Mouse (Mus musculus) heart, postnatal 0 days (tissue): Measurements from ENCODE around the gene Caml. TPM values are rescaled to one million over a fixed set of nuclear protein-coding genes. Genes with fewer than 3 reads are reported as not detected.
"Not testable (repeated sequence)": the region's sequence is repeated elsewhere in the genome, so short reads cannot be mapped to it uniquely, and the experiment has no call there.

Source experiments
- ATAC-seq: fragments of 200-750 bp; cut with Nextera tagmentation; 2 replicates; pipeline ENCODE4 v1.8.0; 2017; ENCODE audit warnings: low read depth, moderate number of reproducible peaks, moderate library complexity; ENCODE audit not compliant: insufficient read depth
- DNase-seq: peaks from one replicate; pipeline ENCODE4 v3.0.0-alpha.2; 2016; ENCODE audit warnings: low spot score
- H3K27ac ChIP-seq: fragments of 300-500 bp; sonication (generic); 2 replicates; pipeline ENCODE4 v1.5.1; 2014; ENCODE audit warnings: low read depth, mild to moderate bottlenecking
- H3K27me3 ChIP-seq: fragments of 300-500 bp; sonication (generic); 2 replicates; pipeline ENCODE4 v1.6.1; 2014; ENCODE audit warnings: low read length, mixed read lengths; ENCODE audit not compliant: control insufficient read depth, insufficient read depth
- H3K36me3 ChIP-seq: fragments of 300-500 bp; sonication (generic); replicated peaks from 2 replicates; pipeline ENCODE4 v1.6.1; 2014; ENCODE audit warnings: low read length, mixed read lengths; ENCODE audit not compliant: control insufficient read depth, insufficient read depth
- H3K4me1 ChIP-seq: fragments of 300-500 bp; sonication (generic); 2 replicates; pipeline ENCODE4 v1.6.1; 2014; ENCODE audit warnings: antibody characterized with exemption; ENCODE audit not compliant: control insufficient read depth, insufficient read depth
- H3K4me2 ChIP-seq: fragments of 300-500 bp; sonication (generic); 2 replicates; pipeline ENCODE4 v1.6.1; 2014; ENCODE audit warnings: low read depth, mild to moderate bottlenecking, low read length, moderate library complexity
- H3K4me3 ChIP-seq: fragments of 300-500 bp; sonication (generic); 2 replicates; pipeline ENCODE4 v1.5.1; 2014; ENCODE audit warnings: low read depth, low read length
- H3K9ac ChIP-seq: fragments of 300-500 bp; sonication (generic); replicated peaks from 2 replicates; pipeline ENCODE4 v1.6.1; 2014; ENCODE audit warnings: low read depth, low read length, mixed read lengths
- H3K9me3 ChIP-seq: fragments of 300-500 bp; sonication (generic); replicated peaks from 2 replicates; pipeline ENCODE4 v1.6.1; 2016; ENCODE audit warnings: low read length; ENCODE audit not compliant: control insufficient read depth
- CTCF ChIP-seq: IDR thresholded peaks from 2 replicates; pipeline ENCODE4 v1.5.1; 2016; ENCODE audit warnings: antibody characterized with exemption, control low read depth, low read depth
- EP300 ChIP-seq: IDR thresholded peaks from 2 replicates; pipeline ENCODE4 v1.6.1; 2016; ENCODE audit warnings: antibody characterized with exemption, low read depth
- WGBS: fragments of 180-500 bp; shearing (Covaris S2); extraction: QIAGEN DNeasy Blood & Tissue Kit; methylation state at CpG from one replicate; pipeline ENCODE4 v1.1.7; 2014; 5-methylcytosine and 5-hydroxymethylcytosine counted together
- polyA plus RNA-seq: library from polyadenylated mRNA; unstranded; fragments of >200 nt; fragmentation: Nextera tagmentation; extraction: Ambion mirVana; gene quantifications from 2 replicates; pipeline ENCODE4 v1.2.1, GENCODE M21; 2015
- total RNA-seq: library from RNA; depleted of rRNA; stranded (reverse); fragments of >200 nt; gene quantifications from 2 replicates; pipeline ENCODE4 v1.2.3, GENCODE M21; 2014; ENCODE audit warnings: low replicate concordance

Caml gene
- total and polyA plus RNA-seq, 2 experiments from 2014 or later: 17.9 to 30.9 TPM

DNA sequence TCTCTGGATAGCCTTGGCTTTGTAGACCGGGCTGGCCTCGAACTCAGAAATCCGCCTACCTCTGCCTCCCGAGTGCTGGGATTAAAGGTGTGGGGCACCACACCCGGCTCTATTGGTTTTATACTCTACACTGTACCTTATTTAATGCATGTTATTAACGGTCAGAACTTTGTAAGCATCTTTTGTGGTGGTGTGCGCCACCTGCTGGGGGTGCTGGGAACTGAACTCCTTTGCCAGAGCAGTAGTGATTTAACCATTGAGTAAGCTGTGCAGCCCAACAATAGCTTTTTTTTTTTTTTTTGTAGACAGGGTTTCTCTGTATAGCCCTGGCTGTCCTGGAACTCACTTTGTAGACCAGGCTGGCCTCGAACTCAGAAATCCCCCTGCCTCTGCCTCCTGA is 17.7 kb downstream of the Caml start:
- H3K27me3 ChIP-seq, ATAC-seq, H3K4me3 ChIP-seq, H3K4me1 ChIP-seq, H3K4me2 ChIP-seq, H3K9me3 ChIP-seq, H3K9ac ChIP-seq, H3K27ac ChIP-seq: not testable (repeated sequence)
- peaks cover 35% of the 10 kb centered on the region for H3K36me3 ChIP-seq
- WGBS: 33% methylated on average over 8 of the region's 8 CpGs
- TF ChIP-seq CTCF: peak; percentile 83
- peak; percentile 36 for DNase-seq

DNA sequence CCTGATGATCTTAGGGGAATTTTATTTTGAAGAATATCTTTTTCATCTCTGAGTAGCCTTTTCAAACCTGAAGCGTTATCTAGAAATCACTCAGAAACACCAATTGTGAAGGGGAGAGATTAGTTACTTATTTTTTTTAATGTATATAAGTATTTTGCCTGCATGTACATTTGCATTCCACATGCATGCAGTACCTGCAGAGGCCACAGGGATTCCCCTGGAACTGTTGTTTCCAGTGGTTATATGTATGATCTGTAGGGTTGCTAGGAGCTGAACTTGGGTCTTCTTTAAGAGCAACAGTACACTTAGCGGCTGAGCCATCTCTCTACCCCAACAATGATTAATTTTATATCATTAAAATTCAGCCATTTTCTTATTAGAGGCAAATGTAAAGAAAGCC is 21.7 kb downstream of the Caml start:
- no peak overlapping the region for H3K9ac ChIP-seq
- H3K36me3 ChIP-seq: peaks cover 58% of the 10 kb centered on the region
- no peaks in the 10 kb centered on the region for H3K4me1 ChIP-seq
- DNase-seq: no peak
- H3K4me2 ChIP-seq: no peak overlapping the region
- no peak overlapping the region for H3K4me3 ChIP-seq
- H3K9me3 ChIP-seq: no peaks in the 10 kb centered on the region
- 92% methylated on average over 2 of the region's 2 CpGs for WGBS
- no peaks in the 10 kb centered on the region for H3K27me3 ChIP-seq
- H3K27ac ChIP-seq: no peak overlapping the region
- TF ChIP-seq EP300: no peak
- peak; percentile 17; the same call in 1 of the 2 replicates for TF ChIP-seq CTCF
- no peak for ATAC-seq

- Histone ChIP-seq H3K36me3 (peaks cover 100% of the 10 kb centered on the region), H3K9ac (no peak overlapping the region), H3K4me2 (no peak overlapping the region), H3K4me3 (no peak overlapping the region), H3K4me1 (no peaks in the 10 kb centered on the region), H3K27ac (no peak overlapping the region), H3K9me3 (no peaks in the 10 kb centered on the region), H3K27me3 (no peaks in the 10 kb centered on the region)
- ATAC-seq (no peak), DNase-seq (no peak)
- 91% methylated on average over 12 of the region's 12 CpGs for whole genome bisulfite sequencing
- TF ChIP-seq CTCF: no peak
Observed at GRCm38 (mm10) chr13:55650098-55650497, 27.3 kb downstream of the Caml start.

DNA sequence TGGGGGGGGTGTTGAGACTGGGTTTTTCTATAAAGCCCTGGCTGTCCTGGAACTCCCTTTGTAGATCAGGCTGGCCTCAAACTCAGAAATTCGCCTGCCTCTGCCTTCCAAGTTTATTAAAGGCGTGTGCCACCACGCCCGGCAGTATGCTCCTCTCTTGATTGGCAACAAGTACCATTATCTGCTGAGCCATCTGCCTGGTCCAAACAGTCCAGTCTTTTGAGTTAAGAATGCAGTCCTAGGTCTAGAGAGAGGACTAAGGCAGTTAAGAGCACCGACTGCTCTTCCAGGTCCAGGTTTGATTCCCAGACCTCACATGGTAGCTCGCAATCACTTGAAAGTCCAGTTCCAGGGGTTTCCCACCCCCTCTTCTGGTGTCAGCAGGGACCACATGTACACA is 28.2 kb downstream of the Caml start:
- DNase-seq (no peak), ATAC-seq (no peak)
- no peak overlapping the region for H3K4me3 ChIP-seq
- H3K4me2 ChIP-seq: no peak overlapping the region
- WGBS: 91% methylated on average over 6 of the region's 6 CpGs
- no peaks in the 10 kb centered on the region for H3K9me3 ChIP-seq
- H3K27ac ChIP-seq: no peak overlapping the region
- H3K27me3 ChIP-seq: no peaks in the 10 kb centered on the region
- TF ChIP-seq EP300 (no peak), CTCF (no peak)
- H3K36me3 ChIP-seq: peaks cover 100% of the 10 kb centered on the region
- no peak overlapping the region for H3K9ac ChIP-seq
- no peaks in the 10 kb centered on the region for H3K4me1 ChIP-seq

GRCm38 (mm10) chr13:55668550-55668949 is 45.7 kb downstream of the Caml start:
- no peaks in the 10 kb centered on the region for H3K27me3 ChIP-seq
- H3K27ac ChIP-seq: no peak overlapping the region
- H3K36me3 ChIP-seq: peaks cover 83% of the 10 kb centered on the region
- H3K4me1 ChIP-seq: no peaks in the 10 kb centered on the region
- H3K4me2 ChIP-seq: no peak overlapping the region
- no peak overlapping the region for H3K4me3 ChIP-seq
- 87% methylated on average over 6 of the region's 6 CpGs for WGBS
- H3K9ac ChIP-seq: no peak overlapping the region
- TF ChIP-seq EP300 (no peak), CTCF (peak; percentile 39)
- no peak for ATAC-seq
- H3K9me3 ChIP-seq: no peaks in the 10 kb centered on the region
- DNase-seq: peak; percentile 10

DNA sequence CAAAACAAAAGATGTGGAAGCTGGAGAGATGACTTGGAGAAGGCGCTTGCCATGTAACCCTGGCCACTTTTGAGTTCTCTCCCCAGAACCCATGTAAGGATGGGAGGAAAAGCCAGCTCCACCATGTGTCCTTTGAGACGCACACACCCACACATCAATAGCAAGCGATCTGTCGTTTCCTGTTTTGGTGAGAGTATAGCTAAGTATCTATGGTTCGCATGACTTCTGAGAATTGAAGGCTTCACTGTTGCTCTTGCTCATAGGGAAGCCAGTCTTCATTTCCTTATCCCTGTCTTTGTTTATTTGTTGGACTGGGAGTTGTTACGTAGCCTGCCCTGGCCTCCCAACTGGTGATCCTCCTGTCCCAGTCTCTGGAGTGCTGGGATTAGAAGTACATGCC is 49.9 kb downstream of the Caml start:
- no peak for TF ChIP-seq EP300
- TF ChIP-seq CTCF: no peak
- 84% methylated on average over 6 of the region's 6 CpGs for WGBS
- Histone ChIP-seq H3K9me3 (no peaks in the 10 kb centered on the region), H3K4me2 (no peak overlapping the region), H3K9ac (no peak overlapping the region), H3K27me3 (no peaks in the 10 kb centered on the region), H3K4me3 (no peak overlapping the region), H3K4me1 (no peaks in the 10 kb centered on the region), H3K27ac (no peak overlapping the region), H3K36me3 (peaks cover 83% of the 10 kb centered on the region)
- DNase-seq (no peak), ATAC-seq (no peak)
